Mouse (Mus musculus): ENCODE measurements at regions not wholly inside any gene's neighbourhood (a gene's known extent, or its start where the extent isn't known, plus 50 kb on each side); places are given as distances from the start of the nearest gene placed in this dataset.
A peak's percentile ranks its signal among the peaks of the same experiment; 100 is the strongest.

DNA sequence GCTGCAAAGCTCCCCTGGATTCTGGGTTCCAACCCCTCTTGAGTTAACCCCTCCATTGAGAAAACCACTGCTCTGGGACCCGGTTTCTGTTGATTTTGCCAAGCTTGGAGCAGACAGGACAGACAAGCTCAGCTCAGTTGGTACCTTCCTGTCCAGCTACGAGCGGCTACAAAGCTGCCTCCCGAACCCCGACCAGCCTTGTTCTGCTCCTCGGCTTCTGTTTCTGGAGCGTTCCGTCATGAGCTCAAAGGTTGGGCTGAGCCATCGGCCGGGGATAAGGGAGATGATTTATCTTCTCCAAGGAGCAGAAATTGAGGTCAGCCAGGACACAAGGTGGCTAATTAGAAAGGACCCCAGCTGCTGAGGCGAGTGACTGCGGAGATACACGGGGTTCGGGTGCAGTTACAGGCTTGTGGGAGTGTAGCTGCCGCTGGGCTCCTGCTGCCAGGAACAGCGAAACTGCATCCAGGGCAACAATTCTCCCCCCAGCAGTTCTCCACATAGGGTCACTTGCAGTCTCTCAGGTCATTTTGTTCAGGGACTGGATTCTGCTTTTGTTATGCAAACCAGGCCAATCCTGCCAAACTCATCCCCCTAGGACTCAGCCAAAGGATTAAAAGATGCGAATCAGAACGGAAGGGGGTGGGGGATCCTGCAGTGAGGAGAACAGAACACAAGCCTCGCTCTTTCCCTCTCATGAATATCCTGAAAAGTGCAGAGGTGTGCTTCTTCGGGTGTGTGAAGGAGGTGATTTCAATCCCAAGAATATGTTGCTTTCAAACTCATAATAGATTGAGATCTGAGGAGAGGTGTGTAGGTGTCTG, 50.0 kb upstream of the Tmem132d start:
- peak; percentile 96 for DNase-seq (ENCODE audit: low read depth, low spot score)
